Mouse (Mus musculus): ENCODE data around the gene Rin3. TPM values are rescaled to one million over a fixed set of nuclear protein-coding genes. Genes with fewer than 3 reads are reported as not detected.

Rin3 gene
- total RNA-seq, 1 experiment: 3.8 TPM

GRCm38 (mm10) chr12:102361189-102362161, 78.6 kb downstream of the Rin3 start:
- no peaks in the 10 kb centered on the region for H3K4me1 ChIP-seq (ENCODE audit: control insufficient read depth in 2 of 2, insufficient read depth in 2 of 2, low read length in 2 of 2, poor library complexity in 1 of 2)

GRCm38 (mm10) chr12:102365016-102365415, 82.2 kb downstream of the Rin3 start:
- no peak overlapping the region for H3K9ac ChIP-seq (ENCODE audit: insufficient read depth, low read depth, low read length, poor library complexity, severe bottlenecking)
- H3K4me1 ChIP-seq (ENCODE audit: control insufficient read depth in 2 of 2, insufficient read depth in 2 of 2, low read length in 2 of 2, poor library complexity in 1 of 2): peaks cover 0 to 4% of the 10 kb centered on the region in 2 experiments; a peak in 2 of 4 replicates
- no peaks in the 10 kb centered on the region for H3K9me3 ChIP-seq (ENCODE audit: control insufficient read depth, insufficient read depth, low read depth, low read length)
- H3K27ac ChIP-seq (ENCODE audit: insufficient read depth, low read depth, low read length, poor library complexity, severe bottlenecking): no peak overlapping the region
- no peak for DNase-seq (ENCODE audit: low read depth, low spot score)
- in situ Hi-C loops (cut with MboI; ENCODE audit: low sequenced_read_pairs in 2 of 2, unreplicated experiment in 2 of 2): no loop called here
- TF ChIP-seq HCFC1 (IDR thresholded peaks at IDR 0.05; ENCODE audit: borderline replicate concordance, insufficient read depth, low read length) (no peak), ZNF384 (IDR thresholded peaks at IDR 0.05; ENCODE audit: low read depth, low read length) (no peak)
- H3K36me3 ChIP-seq (ENCODE audit: control insufficient read depth, insufficient read depth, low read length, poor library complexity, severe bottlenecking): no peaks in the 10 kb centered on the region
- no peak overlapping the region for H3K4me3 ChIP-seq (ENCODE audit: insufficient read depth in 1 of 2, low read depth in 1 of 2, low read length in 2 of 2, poor library complexity in 1 of 2, severe bottlenecking in 1 of 2)

More at GRCm38 (mm10) chr12:102361189-102362161, 78.6 kb downstream of the Rin3 start:
- no peak overlapping the region for H3K27ac ChIP-seq (ENCODE audit: insufficient read depth, low read depth, low read length, poor library complexity, severe bottlenecking)
- DNase-seq (ENCODE audit: low read depth, low spot score): no peak
- H3K9ac ChIP-seq (ENCODE audit: insufficient read depth, low read depth, low read length, poor library complexity, severe bottlenecking): no peak overlapping the region
- TF ChIP-seq HCFC1 (IDR thresholded peaks at IDR 0.05; ENCODE audit: borderline replicate concordance, insufficient read depth, low read length): no peak
- TF ChIP-seq ZNF384 (IDR thresholded peaks at IDR 0.05; ENCODE audit: low read depth, low read length): no peak
- no peak overlapping the region for H3K4me3 ChIP-seq (ENCODE audit: insufficient read depth in 1 of 2, low read depth in 1 of 2, low read length in 2 of 2, poor library complexity in 1 of 2, severe bottlenecking in 1 of 2)
- H3K9me3 ChIP-seq (ENCODE audit: control insufficient read depth, insufficient read depth, low read depth, low read length): no peaks in the 10 kb centered on the region
- in situ Hi-C loops (cut with MboI; ENCODE audit: low sequenced_read_pairs in 2 of 2, unreplicated experiment in 2 of 2): no loop called here
- H3K36me3 ChIP-seq (ENCODE audit: control insufficient read depth, insufficient read depth, low read length, poor library complexity, severe bottlenecking): no peaks in the 10 kb centered on the region

DNA sequence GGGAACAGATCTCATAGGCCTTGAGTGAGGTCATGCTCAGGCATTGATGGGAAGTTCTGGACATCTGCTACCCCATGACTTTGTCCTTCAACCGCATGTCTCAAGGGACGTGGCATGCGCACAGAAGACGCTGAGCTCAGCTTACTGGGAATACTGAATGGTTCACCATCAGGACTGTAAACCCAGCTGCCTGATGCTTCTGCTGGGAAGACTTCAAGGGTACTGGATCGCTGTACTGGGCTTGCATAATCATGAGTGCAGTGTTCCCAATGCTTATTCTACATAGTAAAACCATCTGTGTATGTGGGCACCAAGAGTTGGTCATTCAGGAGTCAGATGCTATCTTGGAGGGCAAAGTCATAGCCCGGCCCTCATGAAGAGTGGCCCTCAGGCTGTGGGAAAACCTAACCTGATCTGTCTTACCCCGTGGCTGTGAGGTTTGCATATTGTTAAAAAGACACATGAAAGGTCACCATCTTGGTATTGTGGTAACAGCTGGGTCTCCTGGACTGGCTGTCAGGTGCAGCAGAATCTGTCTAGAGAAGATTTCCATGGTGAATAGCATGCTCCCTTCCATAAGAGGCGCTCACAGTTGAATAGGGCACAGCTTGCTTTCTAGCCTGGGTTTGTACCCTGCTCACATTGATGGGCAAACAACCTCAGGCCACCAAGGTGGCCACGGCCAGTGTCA, 83.4 kb downstream of the Rin3 start:
- Histone ChIP-seq H3K9ac (ENCODE audit: insufficient read depth, low read depth, low read length, poor library complexity, severe bottlenecking) (no peak overlapping the region), H3K4me1 (ENCODE audit: control insufficient read depth in 2 of 2, insufficient read depth in 2 of 2, low read length in 2 of 2, poor library complexity in 1 of 2) (peaks cover 0 to 4% of the 10 kb centered on the region in 2 experiments; a peak in 2 of 4 replicates), H3K36me3 (ENCODE audit: control insufficient read depth, insufficient read depth, low read length, poor library complexity, severe bottlenecking) (no peaks in the 10 kb centered on the region), H3K4me3 (ENCODE audit: insufficient read depth in 1 of 2, low read depth in 1 of 2, low read length in 2 of 2, poor library complexity in 1 of 2, severe bottlenecking in 1 of 2) (no peak overlapping the region), H3K27ac (ENCODE audit: insufficient read depth, low read depth, low read length, poor library complexity, severe bottlenecking) (no peak overlapping the region), H3K9me3 (ENCODE audit: control insufficient read depth, insufficient read depth, low read depth, low read length) (no peaks in the 10 kb centered on the region)
- in situ Hi-C loops (cut with MboI; ENCODE audit: low sequenced_read_pairs in 2 of 2, unreplicated experiment in 2 of 2): no loop called here
- DNase-seq (ENCODE audit: low read depth, low spot score): no peak
- TF ChIP-seq HCFC1 (IDR thresholded peaks at IDR 0.05; ENCODE audit: borderline replicate concordance, insufficient read depth, low read length) (no peak), CHD2 (IDR thresholded peaks at IDR 0.05; ENCODE audit: low read depth, low read length) (no peak), ZC3H11A (IDR thresholded peaks at IDR 0.05; ENCODE audit: borderline replicate concordance, low read depth, low read length) (no peak), MAFK (IDR thresholded peaks at IDR 0.05; ENCODE audit: insufficient read depth, low read depth, low read length) (no peak), ZNF384 (IDR thresholded peaks at IDR 0.05; ENCODE audit: low read depth, low read length) (no peak)

- H3K9ac ChIP-seq (ENCODE audit: insufficient read depth, low read depth, low read length, poor library complexity, severe bottlenecking): no peak overlapping the region
- H3K4me1 ChIP-seq (ENCODE audit: control insufficient read depth in 2 of 2, insufficient read depth in 2 of 2, low read length in 2 of 2, poor library complexity in 1 of 2): peaks cover 0 to 4% of the 10 kb centered on the region in 2 experiments; a peak in 2 of 4 replicates
- H3K27ac ChIP-seq (ENCODE audit: insufficient read depth, low read depth, low read length, poor library complexity, severe bottlenecking): no peak overlapping the region
- no peaks in the 10 kb centered on the region for H3K9me3 ChIP-seq (ENCODE audit: control insufficient read depth, insufficient read depth, low read depth, low read length)
- TF ChIP-seq ZC3H11A (IDR thresholded peaks at IDR 0.05; ENCODE audit: borderline replicate concordance, low read depth, low read length) (no peak), CHD2 (IDR thresholded peaks at IDR 0.05; ENCODE audit: low read depth, low read length) (no peak), ZNF384 (IDR thresholded peaks at IDR 0.05; ENCODE audit: low read depth, low read length) (no peak), MAFK (IDR thresholded peaks at IDR 0.05; ENCODE audit: insufficient read depth, low read depth, low read length) (no peak), HCFC1 (IDR thresholded peaks at IDR 0.05; ENCODE audit: borderline replicate concordance, insufficient read depth, low read length) (no peak)
- in situ Hi-C loops (cut with MboI; ENCODE audit: low sequenced_read_pairs in 2 of 2, unreplicated experiment in 2 of 2): no loop called here
- DNase-seq (ENCODE audit: low read depth, low spot score): no peak
- H3K36me3 ChIP-seq (ENCODE audit: control insufficient read depth, insufficient read depth, low read length, poor library complexity, severe bottlenecking): no peaks in the 10 kb centered on the region
- no peak overlapping the region for H3K4me3 ChIP-seq (ENCODE audit: insufficient read depth in 1 of 2, low read depth in 1 of 2, low read length in 2 of 2, poor library complexity in 1 of 2, severe bottlenecking in 1 of 2)
Measured at GRCm38 (mm10) chr12:102367075-102367474, 84.2 kb downstream of the Rin3 start.
